Mouse (Mus musculus) midbrain, embryonic 14.5 days (tissue): ENCODE data around the gene Klhdc8a. TPM values are rescaled to one million over a fixed set of nuclear protein-coding genes. Genes with fewer than 3 reads are reported as not detected.

Source experiments
- ATAC-seq: fragments of 200-750 bp; cut with Nextera tagmentation; 2 replicates; pipeline ENCODE4 v1.8.0; 2017; ENCODE audit warnings: moderate number of reproducible peaks, moderate library complexity; ENCODE audit not compliant: low FRiP score, low TSS enrichment
- DNase-seq: peaks from one replicate; pipeline ENCODE4 v3.0.0-alpha.2; 2015
- H3K27ac ChIP-seq: fragments of 300-500 bp; sonication (generic); replicated peaks from 2 replicates; pipeline ENCODE4 v1.5.1; 2014; ENCODE audit warnings: mild to moderate bottlenecking, low read depth, low read length, moderate library complexity
- H3K27me3 ChIP-seq: fragments of 300-500 bp; sonication (generic); 2 replicates; pipeline ENCODE4 v1.6.1; 2014; ENCODE audit warnings: low read length, control low read depth, mixed read lengths; ENCODE audit not compliant: control insufficient read depth, insufficient read depth
- H3K36me3 ChIP-seq: fragments of 300-500 bp; sonication (generic); 2 replicates; pipeline ENCODE4 v1.6.1; 2014; ENCODE audit warnings: low read length, control low read depth; ENCODE audit not compliant: control insufficient read depth, insufficient read depth
- H3K4me1 ChIP-seq: fragments of 300-500 bp; sonication (generic); 2 replicates; pipeline ENCODE4 v1.6.1; 2014; ENCODE audit warnings: mild to moderate bottlenecking, antibody characterized with exemption, low read length, control low read depth; ENCODE audit not compliant: control insufficient read depth, insufficient read depth
- H3K4me2 ChIP-seq: fragments of 300-500 bp; sonication (generic); 2 replicates; pipeline ENCODE4 v1.6.1; 2014; ENCODE audit warnings: mild to moderate bottlenecking, low read length, moderate library complexity
- H3K4me3 ChIP-seq: fragments of 300-500 bp; sonication (generic); replicated peaks from 2 replicates; pipeline ENCODE4 v1.5.1; 2014; ENCODE audit warnings: low read depth, low read length
- H3K9ac ChIP-seq: fragments of 300-500 bp; sonication (generic); replicated peaks from 2 replicates; pipeline ENCODE4 v1.6.1; 2014; ENCODE audit warnings: mild to moderate bottlenecking, low read length, moderate library complexity
- H3K9me3 ChIP-seq: fragments of 300-500 bp; sonication (generic); 2 replicates; pipeline ENCODE4 v1.6.1; 2016; ENCODE audit warnings: low read length, control low read depth, mixed read lengths; ENCODE audit not compliant: control insufficient read depth
- whole genome bisulfite sequencing: fragments of 180-500 bp; shearing (Covaris S2); extraction: QIAGEN DNeasy Blood & Tissue Kit; methylation state at CpG from one replicate; pipeline ENCODE4 v1.1.7; 2014; 5-methylcytosine and 5-hydroxymethylcytosine counted together
- polyA plus RNA-seq: library from polyadenylated mRNA; unstranded; fragments of >200 nt; fragmentation: Nextera tagmentation; extraction: Ambion mirVana; gene quantifications from 2 replicates; pipeline ENCODE4 v1.2.1, GENCODE M21; 2014

Gene Klhdc8a
- polyA plus RNA-seq: 10.1 and 11.1 TPM in 2 replicates

DNA sequence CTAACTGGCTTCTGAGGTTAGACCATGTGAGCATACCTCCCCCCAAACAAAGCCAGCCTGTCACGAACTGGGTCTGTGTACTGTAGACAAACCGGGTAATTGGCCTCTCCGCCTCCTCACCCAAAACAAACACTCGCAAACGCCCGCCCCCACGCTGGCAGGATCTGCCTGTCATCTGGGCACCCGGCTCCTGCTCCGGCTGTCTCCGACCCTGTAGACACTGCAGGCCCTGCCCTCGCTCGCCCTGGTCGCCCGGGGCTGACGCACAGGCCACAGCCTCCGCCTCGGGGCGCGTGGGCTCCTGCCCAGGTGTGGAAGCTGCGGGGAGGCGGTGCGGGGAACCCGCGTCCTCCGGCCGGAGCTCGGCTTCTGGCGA lies at the start of gene Klhdc8a:
TSS of gene Klhdc8a (plus strand) at position 202 of the 376 bp plus-strand sequence.
- peak within 1 kb of the TSS; percentile 86 for H3K9ac ChIP-seq
- peak within 1 kb of the TSS; percentile 59 for H3K4me3 ChIP-seq
- under 1% methylated on average over 28 of the region's 28 CpGs for WGBS
- peak within 1 kb of the TSS; percentile 90 for H3K27ac ChIP-seq
- H3K4me2 ChIP-seq: peak within 1 kb of the TSS; percentile 99
- H3K9me3 ChIP-seq: no peaks in the 10 kb centered on the region
- ATAC-seq (peak; percentile 67), DNase-seq (peak; percentile 77)
- no peaks in the 10 kb centered on the region for H3K27me3 ChIP-seq
- no peaks in the 10 kb centered on the region for H3K36me3 ChIP-seq
- peaks cover 48% of the 10 kb centered on the region for H3K4me1 ChIP-seq

DNA sequence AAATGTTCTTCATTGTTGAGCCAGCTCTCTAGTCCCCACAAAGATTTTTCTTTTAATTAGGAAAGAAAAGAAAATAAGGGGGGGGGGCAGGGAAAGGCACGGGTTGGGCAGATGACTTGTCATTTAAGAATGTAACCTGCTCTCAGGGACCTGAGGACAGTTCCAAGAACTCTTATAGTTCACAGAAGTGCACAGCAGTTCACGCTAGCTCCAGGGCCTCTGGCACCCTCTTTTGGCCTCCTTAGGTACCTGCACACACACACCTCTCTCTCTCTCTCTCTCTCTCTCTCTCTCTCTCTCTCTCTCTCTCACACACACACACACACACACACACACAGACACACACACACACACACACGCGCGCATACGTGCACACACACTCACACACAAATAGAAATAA lies 44.0 kb upstream of the Klhdc8a start:
- ATAC-seq: no peak
- WGBS: 85% methylated on average over 6 of the region's 6 CpGs
- Histone ChIP-seq H3K36me3 (peaks cover 13% of the 10 kb centered on the region; the same call in 1 of the 2 replicates), H3K4me1 (no peaks in the 10 kb centered on the region), H3K9me3 (no peaks in the 10 kb centered on the region), H3K27ac (no peak overlapping the region), H3K4me2 (no peak overlapping the region), H3K27me3 (no peaks in the 10 kb centered on the region), H3K9ac (no peak overlapping the region), H3K4me3 (no peak overlapping the region)
- no peak for DNase-seq

DNA sequence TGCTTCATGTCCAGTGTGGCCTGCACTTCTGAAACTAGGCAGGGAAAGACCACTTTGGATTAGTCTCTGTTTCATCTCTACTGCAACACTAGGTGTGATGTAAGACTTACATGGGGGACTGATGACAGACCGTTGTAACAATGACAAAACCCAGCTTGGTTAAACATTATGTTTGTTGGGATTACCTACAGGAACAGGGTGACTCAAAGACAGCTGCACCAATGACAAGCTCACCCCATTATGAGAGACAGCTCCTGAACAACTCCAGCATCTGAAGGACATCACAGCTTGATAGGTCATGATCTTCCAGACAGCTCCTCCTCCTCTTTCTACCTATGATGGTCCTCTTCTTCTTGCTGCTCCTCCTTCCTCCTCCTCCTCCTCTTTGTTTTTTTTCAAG lies 38.1 kb upstream of the Klhdc8a start:
- ATAC-seq (no peak), DNase-seq (no peak)
- H3K27ac ChIP-seq: no peak overlapping the region
- H3K4me2 ChIP-seq: no peak overlapping the region
- H3K27me3 ChIP-seq: no peaks in the 10 kb centered on the region
- H3K4me3 ChIP-seq: no peak overlapping the region
- no peaks in the 10 kb centered on the region for H3K9me3 ChIP-seq
- H3K9ac ChIP-seq: no peak overlapping the region
- WGBS: 95% methylated on average over 1 of the region's 1 CpGs
- H3K4me1 ChIP-seq: no peaks in the 10 kb centered on the region
- H3K36me3 ChIP-seq: peaks cover 13% of the 10 kb centered on the region; the same call in 1 of the 2 replicates

DNA sequence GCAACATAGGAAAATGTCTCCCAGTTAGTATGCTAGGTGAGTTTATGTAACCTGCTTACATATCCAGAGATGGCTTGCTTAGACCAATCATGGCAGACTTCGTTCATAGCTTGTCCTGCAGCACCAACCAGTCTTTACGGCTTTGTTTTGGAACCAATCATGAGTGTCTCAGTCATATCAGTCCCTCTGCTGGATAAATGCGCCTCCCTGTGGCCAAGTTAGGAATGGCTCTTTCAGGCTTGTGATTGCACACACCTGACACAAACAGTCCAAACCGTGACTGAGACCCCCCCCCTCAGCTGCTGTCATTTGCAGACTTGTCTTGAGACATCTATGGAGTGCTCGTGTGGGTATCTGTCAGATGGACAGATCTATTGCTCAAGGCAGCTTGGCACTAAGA lies 37.4 kb upstream of the Klhdc8a start:
- WGBS: 73% methylated on average over 5 of the region's 5 CpGs
- no peak for ATAC-seq

DNA sequence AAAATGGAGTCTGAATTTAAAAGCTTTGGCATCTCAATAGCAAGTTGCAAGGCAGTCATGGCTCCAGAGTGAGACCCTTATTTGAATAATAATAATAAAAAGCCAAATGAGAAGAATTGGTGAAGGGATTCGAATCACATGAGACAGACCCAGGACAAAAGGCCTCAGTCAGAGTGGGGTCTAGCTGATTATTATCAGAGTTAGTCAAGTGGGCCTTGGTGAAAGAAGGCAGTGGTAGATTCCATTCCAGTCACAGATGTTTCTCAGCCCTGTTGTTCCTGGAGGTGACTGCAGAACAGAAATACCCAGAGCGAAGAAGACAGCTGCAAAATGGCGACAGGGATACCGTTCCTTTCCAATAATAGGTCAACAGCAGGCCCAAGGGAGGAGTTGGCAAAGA lies 34.8 kb upstream of the Klhdc8a start:
- Histone ChIP-seq H3K36me3 (no peaks in the 10 kb centered on the region), H3K27me3 (no peaks in the 10 kb centered on the region), H3K27ac (no peak overlapping the region), H3K4me3 (no peak overlapping the region), H3K9me3 (no peaks in the 10 kb centered on the region), H3K4me1 (no peaks in the 10 kb centered on the region), H3K4me2 (no peak overlapping the region), H3K9ac (no peak overlapping the region)
- ATAC-seq (no peak), DNase-seq (no peak)
- 77% methylated on average over 4 of the region's 4 CpGs for WGBS

More for the DNA sequence above, 37.4 kb upstream of the Klhdc8a start:
- Histone ChIP-seq H3K4me1 (no peaks in the 10 kb centered on the region), H3K27me3 (no peaks in the 10 kb centered on the region), H3K36me3 (peaks cover 13% of the 10 kb centered on the region; the same call in 1 of the 2 replicates), H3K9ac (no peak overlapping the region), H3K4me2 (no peak overlapping the region), H3K4me3 (no peak overlapping the region), H3K9me3 (no peaks in the 10 kb centered on the region), H3K27ac (no peak overlapping the region)
- DNase-seq: no peak

DNA sequence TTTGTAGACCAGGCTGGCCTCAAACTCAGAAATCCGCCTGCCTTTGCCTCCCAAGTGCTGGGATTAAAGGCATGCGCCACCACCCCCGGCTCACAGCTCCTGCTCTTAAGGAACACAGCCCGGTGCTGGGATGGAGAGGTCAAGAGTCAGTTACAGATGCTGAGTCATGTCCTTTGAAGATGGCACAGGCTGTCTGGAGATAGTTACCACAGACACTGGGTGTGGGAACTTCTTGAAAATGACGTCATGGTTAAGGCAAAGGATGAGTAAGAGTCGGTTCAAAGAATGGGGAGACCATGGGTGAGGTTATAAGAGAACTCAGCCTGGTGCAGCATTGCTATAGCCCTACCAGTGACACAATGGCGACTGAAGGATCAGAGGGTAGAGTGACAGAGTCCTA lies 33.8 kb upstream of the Klhdc8a start:
- Histone ChIP-seq H3K9me3 (no peaks in the 10 kb centered on the region), H3K27me3 (no peaks in the 10 kb centered on the region), H3K27ac (no peak overlapping the region), H3K9ac (no peak overlapping the region), H3K4me2 (no peak overlapping the region), H3K4me3 (no peak overlapping the region), H3K36me3 (no peaks in the 10 kb centered on the region), H3K4me1 (peaks cover 6% of the 10 kb centered on the region)
- DNase-seq: no peak
- 75% methylated on average over 7 of the region's 7 CpGs for WGBS
- no peak for ATAC-seq

DNA sequence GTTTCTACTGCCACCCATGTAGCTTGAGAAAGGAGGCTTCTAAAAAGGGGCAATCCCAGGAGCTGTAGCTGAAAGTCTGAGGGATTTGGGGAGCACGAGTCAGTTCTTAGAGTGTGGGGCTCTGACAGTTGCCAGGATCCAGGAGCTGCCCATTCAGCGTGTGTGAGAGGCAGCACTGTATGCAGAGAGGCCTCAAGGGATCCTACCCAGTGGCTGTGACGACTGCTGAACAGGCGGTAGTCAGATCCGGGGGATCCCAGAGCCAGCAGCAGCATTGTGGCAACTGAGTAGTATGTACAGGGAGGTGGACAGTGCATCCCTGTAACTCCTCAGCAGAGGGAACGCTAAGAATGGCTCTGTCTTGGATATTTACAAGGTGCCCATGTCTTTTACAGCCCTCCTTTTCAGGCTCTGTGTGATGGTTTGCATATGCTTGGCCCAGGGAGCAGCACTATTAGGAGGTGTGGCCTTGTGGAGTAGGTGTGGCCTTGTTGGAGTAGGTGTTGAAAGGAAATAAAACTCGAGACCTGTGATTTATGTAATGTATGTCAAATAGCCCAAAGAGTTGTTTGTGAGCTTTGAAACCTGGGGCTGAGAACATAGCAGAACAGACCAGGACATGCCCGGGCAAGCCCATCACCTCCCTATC lies 33.1 kb upstream of the Klhdc8a start:
- no peaks in the 10 kb centered on the region for H3K27me3 ChIP-seq
- H3K27ac ChIP-seq: no peak overlapping the region
- DNase-seq: peak; percentile 35
- 65% methylated on average over 8 of the region's 8 CpGs for WGBS
- H3K9me3 ChIP-seq: no peaks in the 10 kb centered on the region
- H3K4me2 ChIP-seq: no peak overlapping the region
- no peak overlapping the region for H3K4me3 ChIP-seq
- peaks cover 8% of the 10 kb centered on the region for H3K4me1 ChIP-seq
- ATAC-seq: no peak
- H3K9ac ChIP-seq: no peak overlapping the region
- no peaks in the 10 kb centered on the region for H3K36me3 ChIP-seq

DNA sequence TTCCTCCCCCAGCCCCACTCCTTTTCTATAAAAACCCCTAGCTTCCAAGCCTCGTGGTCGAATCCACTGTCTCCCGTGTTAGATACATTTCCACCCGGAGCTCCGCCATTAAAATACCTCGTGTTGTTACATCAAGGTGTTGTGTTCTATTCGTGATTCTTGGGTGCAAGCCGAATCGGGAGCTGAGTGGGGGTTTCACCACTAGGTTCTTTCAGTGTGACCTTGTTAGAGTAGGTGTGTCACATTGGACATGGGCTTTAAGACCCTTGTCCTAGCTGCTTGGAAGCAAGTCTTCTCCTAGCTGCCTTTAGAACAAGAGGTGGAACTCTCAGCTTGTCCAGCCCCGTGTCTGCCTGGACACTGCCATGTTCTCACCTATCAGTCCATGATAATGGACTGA lies 32.5 kb upstream of the Klhdc8a start:
- peaks cover 8% of the 10 kb centered on the region for H3K4me1 ChIP-seq
- no peaks in the 10 kb centered on the region for H3K27me3 ChIP-seq
- no peak overlapping the region for H3K4me2 ChIP-seq
- DNase-seq: no peak
- H3K9ac ChIP-seq: no peak overlapping the region
- H3K4me3 ChIP-seq: no peak overlapping the region
- WGBS: 94% methylated on average over 10 of the region's 10 CpGs
- H3K9me3 ChIP-seq: no peaks in the 10 kb centered on the region
- no peaks in the 10 kb centered on the region for H3K36me3 ChIP-seq
- H3K27ac ChIP-seq: no peak overlapping the region
- ATAC-seq: no peak

DNA sequence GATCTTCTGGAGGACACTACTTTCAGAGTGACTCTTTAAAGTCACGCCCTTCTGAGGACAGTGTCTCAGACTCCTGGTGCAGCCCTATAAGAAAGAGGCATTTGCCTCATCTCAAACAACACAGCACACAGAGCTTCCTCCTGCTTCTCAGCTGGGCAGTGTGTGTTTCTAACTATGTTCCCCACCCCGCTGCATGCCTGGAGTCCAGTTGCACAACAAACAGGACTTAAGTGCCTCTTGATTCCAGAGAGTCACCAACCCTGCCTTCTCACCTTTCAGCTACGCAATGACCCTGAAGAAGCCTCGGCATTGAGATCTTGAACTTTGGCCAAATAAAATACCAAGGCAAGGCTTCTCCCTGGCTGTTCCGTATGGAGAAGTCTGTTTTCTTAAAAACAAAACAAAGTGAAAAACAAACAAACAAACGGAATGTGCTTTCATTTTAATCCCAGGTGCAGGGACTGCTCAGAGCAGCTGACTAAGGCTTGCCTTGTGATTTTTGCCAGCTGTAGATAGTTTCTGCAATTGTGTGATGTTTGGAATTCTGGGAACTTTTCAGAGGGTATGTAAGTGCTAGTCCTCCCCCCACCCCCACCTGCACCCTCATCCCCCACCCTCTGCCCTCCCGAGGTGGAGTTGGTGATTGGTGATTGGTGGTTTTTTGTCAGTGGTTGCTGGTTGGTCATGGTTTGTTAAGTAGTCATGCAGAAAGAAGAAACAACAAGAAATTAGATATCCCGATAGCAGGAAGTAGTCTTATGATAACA lies 31.5 kb upstream of the Klhdc8a start:
- H3K27me3 ChIP-seq: no peaks in the 10 kb centered on the region
- H3K27ac ChIP-seq: no peak overlapping the region
- H3K4me1 ChIP-seq: peaks cover 8% of the 10 kb centered on the region
- no peaks in the 10 kb centered on the region for H3K9me3 ChIP-seq
- H3K4me3 ChIP-seq: no peak overlapping the region
- H3K9ac ChIP-seq: no peak overlapping the region
- DNase-seq (no peak), ATAC-seq (no peak)
- 74% methylated on average over 8 of the region's 8 CpGs for WGBS
- H3K4me2 ChIP-seq: no peak overlapping the region
- H3K36me3 ChIP-seq: no peaks in the 10 kb centered on the region
